Mouse (Mus musculus) CH12.LX (cell line): ENCODE data around the gene Hes2. TPM values are rescaled to one million over a fixed set of nuclear protein-coding genes. Genes with fewer than 3 reads are reported as not detected.

Experiments
- DNase-seq: peaks from one replicate; pipeline ENCODE4 v3.0.0-alpha.2; 2013; ENCODE audit errors: extremely low read depth
- H3K27ac ChIP-seq: 2 replicates; pipeline ENCODE4 v1.5.1; 2012; ENCODE audit warnings: low read depth, mild to moderate bottlenecking, control low read depth, moderate library complexity; ENCODE audit not compliant: insufficient read depth
- H3K27me3 ChIP-seq: replicated peaks from 2 replicates; pipeline ENCODE3; 2012; ENCODE audit warnings: inconsistent platforms
- H3K36me3 ChIP-seq, 2 experiments: replicated peaks in 1 of 2; 2 replicates each; pipeline versions ENCODE3 to v1.6.1; 2012; ENCODE audit warnings: inconsistent platforms in 1 of 2, low read length in 1 of 2, mild to moderate bottlenecking in 1 of 2, mixed read lengths in 1 of 2, moderate library complexity in 1 of 2; ENCODE audit not compliant: control insufficient read depth in 1 of 2, insufficient read depth in 1 of 2
- H3K4me1 ChIP-seq, 2 experiments: 2 replicates each; pipeline ENCODE4 v1.6.1; 2012; ENCODE audit warnings: inconsistent platforms in 1 of 2, moderate library complexity in 1 of 2; ENCODE audit not compliant: insufficient read depth in 2 of 2, control insufficient read depth in 1 of 2
- H3K4me2 ChIP-seq: 2 replicates; pipeline ENCODE4 v1.6.1; 2012; ENCODE audit warnings: low read depth, mild to moderate bottlenecking, control low read depth; ENCODE audit not compliant: poor library complexity, insufficient read depth, severe bottlenecking
- H3K4me3 ChIP-seq, 3 experiments: fragments of 150-350 bp in 1 of 3; sonication (generic) in 1 of 3; replicated peaks in 1 of 3; 2 replicates each; pipeline versions ENCODE3 to v1.5.1; 2011 to 2012; ENCODE audit warnings: low read depth in 2 of 3, low read length in 2 of 3, mild to moderate bottlenecking in 2 of 3, moderate library complexity in 2 of 3, control low read depth in 1 of 3, improper control_type of control experiment in 1 of 3, inconsistent platforms in 1 of 3, mixed read lengths in 1 of 3; ENCODE audit not compliant: poor library complexity in 1 of 3
- H3K79me2 ChIP-seq: replicated peaks from 2 replicates; pipeline ENCODE4 v1.6.1; 2012; ENCODE audit warnings: mild to moderate bottlenecking, moderate library complexity; ENCODE audit not compliant: control insufficient read depth, poor library complexity, insufficient read depth, severe bottlenecking; ENCODE audit errors: extremely low read depth
- H3K9ac ChIP-seq: 2 replicates; pipeline ENCODE4 v1.6.1; 2012; ENCODE audit warnings: low read depth, mild to moderate bottlenecking, control low read depth, moderate library complexity; ENCODE audit not compliant: insufficient read depth
- H3K9me3 ChIP-seq: replicated peaks from 2 replicates; pipeline ENCODE3; 2012; ENCODE audit warnings: low read length, inconsistent platforms, mixed read lengths
- CHD2 ChIP-seq: IDR thresholded peaks from 2 replicates; pipeline ENCODE4 v1.6.1; 2011; ENCODE audit warnings: low read length, improper control_type of control experiment
- CTCF ChIP-seq, 2 experiments: IDR thresholded peaks in 1 of 2; conservative IDR thresholded peaks in 1 of 2; 2 replicates each; pipeline ENCODE4 v1.5.1; 2011 to 2012; ENCODE audit warnings: low read depth in 2 of 2, low read length in 2 of 2, improper control_type of control experiment in 1 of 2, inconsistent platforms in 1 of 2, mild to moderate bottlenecking in 1 of 2, moderate library complexity in 1 of 2
- EP300 ChIP-seq: IDR thresholded peaks from 2 replicates; pipeline ENCODE4 v1.6.1; 2011; ENCODE audit warnings: low read length, improper control_type of control experiment
- GABPA ChIP-seq: IDR thresholded peaks from 2 replicates; pipeline ENCODE4 v1.6.1; 2012; ENCODE audit warnings: low read depth, low read length, improper control_type of control experiment, inconsistent platforms; ENCODE audit not compliant: insufficient replicate concordance
- IRF4 ChIP-seq: IDR thresholded peaks from 2 replicates; pipeline ENCODE4 v1.6.1; 2014; ENCODE audit warnings: low read depth, mild to moderate bottlenecking, inconsistent platforms, low read length, improper control_type of control experiment
- JUND ChIP-seq: conservative IDR thresholded peaks from 2 replicates; pipeline ENCODE4 v1.6.1; 2011; ENCODE audit warnings: low read depth, low read length, improper control_type of control experiment
- MAX ChIP-seq: IDR thresholded peaks from 2 replicates; pipeline ENCODE4 v1.6.1; 2011; ENCODE audit warnings: low read length, improper control_type of control experiment
- MEF2A ChIP-seq: IDR thresholded peaks from 2 replicates; pipeline ENCODE4 v1.6.1; 2014; ENCODE audit warnings: low read depth, mild to moderate bottlenecking, inconsistent platforms, low read length, improper control_type of control experiment, borderline replicate concordance
- MXI1 ChIP-seq: IDR thresholded peaks from 2 replicates; pipeline ENCODE4 v1.6.1; 2011; ENCODE audit warnings: mild to moderate bottlenecking, low read depth, low read length, improper control_type of control experiment
- MYC ChIP-seq: IDR thresholded peaks from 2 replicates; pipeline ENCODE4 v1.6.1; 2011; ENCODE audit warnings: low read depth, mild to moderate bottlenecking, improper control_type of control experiment, low read length
- NELFE ChIP-seq: IDR thresholded peaks from 2 replicates; pipeline ENCODE4 v1.6.1; 2011; ENCODE audit warnings: low read depth, low read length, improper control_type of control experiment
- POLR2AphosphoS2 ChIP-seq: IDR thresholded peaks from 2 replicates; pipeline ENCODE4 v1.6.1; 2011; ENCODE audit warnings: low read depth, low read length, improper control_type of control experiment
- RAD21 ChIP-seq: IDR thresholded peaks from 2 replicates; pipeline ENCODE4 v1.6.1; 2011; ENCODE audit warnings: low read depth, mild to moderate bottlenecking, low read length, improper control_type of control experiment, moderate library complexity
- RCOR1 ChIP-seq: conservative IDR thresholded peaks from 2 replicates; pipeline ENCODE4 v1.6.1; 2012; ENCODE audit warnings: low read depth, mild to moderate bottlenecking, inconsistent platforms, low read length, improper control_type of control experiment
- SMC3 ChIP-seq: IDR thresholded peaks from 2 replicates; pipeline ENCODE4 v1.6.1; 2011; ENCODE audit warnings: low read depth, low read length, improper control_type of control experiment
- TBP ChIP-seq: conservative IDR thresholded peaks from 2 replicates; pipeline ENCODE4 v1.6.1; 2011; ENCODE audit warnings: low read depth, low read length, improper control_type of control experiment
- TCF12 ChIP-seq: IDR thresholded peaks from 2 replicates; pipeline ENCODE4 v1.6.1; 2014; ENCODE audit warnings: low read depth, mild to moderate bottlenecking, inconsistent platforms, low read length, improper control_type of control experiment
- UBTF ChIP-seq: IDR thresholded peaks from 2 replicates; pipeline ENCODE4 v1.6.1; 2012; ENCODE audit warnings: low read depth, mild to moderate bottlenecking, inconsistent platforms, low read length, improper control_type of control experiment, moderate library complexity
- USF2 ChIP-seq: conservative IDR thresholded peaks from 2 replicates; pipeline ENCODE4 v1.6.1; 2011; ENCODE audit warnings: low read depth, low read length, improper control_type of control experiment
- ZC3H11A ChIP-seq: IDR thresholded peaks from 2 replicates; pipeline ENCODE4 v1.6.1; 2012; ENCODE audit warnings: low read depth, mild to moderate bottlenecking, inconsistent platforms, low read length, improper control_type of control experiment
- ZKSCAN1 ChIP-seq: IDR thresholded peaks from 2 replicates; pipeline ENCODE4 v1.6.1; 2012; ENCODE audit warnings: low read depth, inconsistent platforms, low read length, improper control_type of control experiment, borderline replicate concordance
- ZNF384 ChIP-seq: IDR thresholded peaks from 2 replicates; pipeline ENCODE4 v1.6.1; 2012; ENCODE audit warnings: low read depth, low read length, improper control_type of control experiment, inconsistent platforms
- dilution Hi-C: fragments of 300-500 bp; cut with MboI; formaldehyde crosslinking; loops from 2 replicates; pipeline ENCODE4 v1.14.3; 2020; ENCODE audit warnings: low sequenced_read_pairs; ENCODE audit not compliant: extremely low pct_unique_long_range_greater_than_20kb, extremely low pct_ligation_motif_present
- in situ Hi-C: fragments of 300-500 bp; cut with MboI; formaldehyde crosslinking; loops from 3 replicates; pipeline ENCODE4 v1.14.3; 2019; ENCODE audit warnings: low sequenced_read_pairs, low pct_ligation_motif_present, low pct_unique_long_range_greater_than_20kb, mixed read lengths
- polyA plus RNA-seq: library from polyadenylated mRNA; unstranded; fragments of >175 nt; gene quantifications from 2 replicates; pipeline ENCODE4 v1.2.1, GENCODE M21; 2012; ENCODE audit warnings: low read depth; ENCODE audit not compliant: insufficient read length
- total RNA-seq, 2 experiments: library from RNA; depleted of rRNA; stranded (reverse); fragments of 300-350 nt in 1 of 2; fragments of >200 nt in 1 of 2; gene quantifications; 2 replicates each; pipeline ENCODE4 v1.2.3; 2012 to 2014

Hes2 gene
- total and polyA plus RNA-seq, 3 experiments = not detected

GRCm38 (mm10) chr4:152171543-152171942, 12.9 kb downstream of the Hes2 start:
- dilution Hi-C loops = no loop called here
- no peak for DNase-seq
- Histone ChIP-seq H3K27me3 (peaks cover 17% of the 10 kb centered on the region), H3K27ac (no peak overlapping the region), H3K4me2 (no peak overlapping the region), H3K4me3 (no peak overlapping the region), H3K79me2 (no peaks in the 10 kb centered on the region), H3K36me3 (no peaks in the 10 kb centered on the region), H3K9me3 (peaks cover 11% of the 10 kb centered on the region), H3K4me1 (peaks cover 0 to 2% of the 10 kb centered on the region in 2 experiments; a peak in 1 of 4 replicates), H3K9ac (no peak overlapping the region)
- peak; percentile 10 to 33; a peak in 2 of 4 replicates for TF ChIP-seq CTCF (conservative IDR thresholded peaks at IDR 0.05 in 1 of 2, IDR thresholded peaks at IDR 0.05 in 1 of 2; ENCODE audit: low read depth in 2 of 2, low read length in 2 of 2)
- TF ChIP-seq NELFE = no peak
- in situ Hi-C loops = loop anchor here (5.0 to 10.0 kb wide), 2 partner anchors 121 to 263 kb away; partner anchors contain the start of gene Hes3

GRCm38 (mm10) chr4:152173041-152173440, 14.4 kb downstream of the Hes2 start:
- peaks cover 11% of the 10 kb centered on the region for H3K9me3 ChIP-seq
- in situ Hi-C loops (loop anchor here (5.0 to 10.0 kb wide), 2 partner anchors 119 to 262 kb away; partner anchors contain the start of gene Hes3), dilution Hi-C loops (no loop called here)
- peaks cover 0 to 10% of the 10 kb centered on the region in 2 experiments; a peak in 3 of 4 replicates for H3K4me1 ChIP-seq
- H3K79me2 ChIP-seq = no peaks in the 10 kb centered on the region
- peak; percentile 32; the same call in 1 of the 2 replicates for TF ChIP-seq MAX
- TF ChIP-seq UBTF = no peak
- no peak for TF ChIP-seq ZKSCAN1
- peak; percentile 99 for TF ChIP-seq RAD21
- no peak for TF ChIP-seq CHD2
- TF ChIP-seq CTCF (conservative IDR thresholded peaks at IDR 0.05 in 1 of 2, IDR thresholded peaks at IDR 0.05 in 1 of 2; ENCODE audit: low read depth in 2 of 2, low read length in 2 of 2) = peak; percentile 76 to 97
- no peak for TF ChIP-seq USF2
- no peak for TF ChIP-seq EP300
- TF ChIP-seq NELFE = peak; percentile 21; the same call in 1 of the 2 replicates
- TF ChIP-seq RCOR1 = no peak
- TF ChIP-seq MEF2A = no peak
- peak; percentile 39 for TF ChIP-seq ZC3H11A
- no peak for TF ChIP-seq ZNF384
- TF ChIP-seq TCF12 = 0 out of 2 replicates have a peak, but pooled peaks have one; percentile 22
- TF ChIP-seq JUND = 0 out of 2 replicates have a peak, but pooled peaks have one; percentile 31
- no peak for TF ChIP-seq POLR2AphosphoS2
- no peak for TF ChIP-seq MXI1
- 0 out of 2 replicates have a peak, but pooled peaks have one; percentile 42 for TF ChIP-seq IRF4
- no peak for TF ChIP-seq GABPA
- TF ChIP-seq MYC = peak; percentile 44; the same call in 1 of the 2 replicates
- no peak for TF ChIP-seq TBP
- TF ChIP-seq SMC3 = peak; percentile 70
- no peak overlapping the region for H3K4me3 ChIP-seq
- H3K4me2 ChIP-seq = no peak overlapping the region
- DNase-seq = peak; percentile 76
- no peak overlapping the region for H3K9ac ChIP-seq
- no peaks in the 10 kb centered on the region for H3K36me3 ChIP-seq
- no peak overlapping the region for H3K27ac ChIP-seq
- H3K27me3 ChIP-seq = peaks cover 17% of the 10 kb centered on the region
